Mouse (Mus musculus) neural tube, embryonic 11.5 days (tissue): ENCODE measurements around the gene Zfp646. TPM values are rescaled to one million over a fixed set of nuclear protein-coding genes. Genes with fewer than 3 reads are reported as not detected.
A peak's percentile ranks its signal among the peaks of the same experiment; 100 is the strongest.

Experiments used
- ATAC-seq: fragments of 200-750 bp; cut with Nextera tagmentation; 2 replicates; pipeline ENCODE4 v1.8.0; 2017; ENCODE audit warnings: moderate number of reproducible peaks, mild to moderate bottlenecking, moderate TSS enrichment, moderate library complexity; ENCODE audit not compliant: insufficient read depth, low FRiP score, low TSS enrichment
- DNase-seq: peaks from one replicate; pipeline ENCODE4 v3.0.0-alpha.2; 2015; ENCODE audit warnings: low spot score
- H3K27ac ChIP-seq: fragments of 300-500 bp; sonication (generic); 2 replicates; pipeline ENCODE4 v1.5.1; 2014; ENCODE audit warnings: low read depth, mild to moderate bottlenecking, low read length
- H3K27me3 ChIP-seq: fragments of 300-500 bp; sonication (generic); 2 replicates; pipeline ENCODE4 v1.6.1; 2014; ENCODE audit warnings: mild to moderate bottlenecking, low read length, mixed read lengths; ENCODE audit not compliant: control insufficient read depth, insufficient read depth
- H3K36me3 ChIP-seq: fragments of 300-500 bp; sonication (generic); 2 replicates; pipeline ENCODE4 v1.6.1; 2014; ENCODE audit warnings: mild to moderate bottlenecking, low read length, moderate library complexity, mixed read lengths; ENCODE audit not compliant: control insufficient read depth, insufficient read depth
- H3K4me1 ChIP-seq: fragments of 300-500 bp; sonication (generic); 2 replicates; pipeline ENCODE4 v1.6.1; 2014; ENCODE audit warnings: low read length, mixed read lengths; ENCODE audit not compliant: control insufficient read depth, insufficient read depth
- H3K4me2 ChIP-seq: fragments of 300-500 bp; sonication (generic); 2 replicates; pipeline ENCODE4 v1.6.1; 2014; ENCODE audit warnings: low read depth, mild to moderate bottlenecking, moderate library complexity
- H3K4me3 ChIP-seq: fragments of 300-500 bp; sonication (generic); 2 replicates; pipeline ENCODE4 v1.5.1; 2014; ENCODE audit warnings: low read depth, low read length
- H3K9ac ChIP-seq: fragments of 300-500 bp; sonication (generic); 2 replicates; pipeline ENCODE4 v1.6.1; 2014; ENCODE audit warnings: mild to moderate bottlenecking, low read length
- H3K9me3 ChIP-seq: fragments of 300-500 bp; sonication (generic); 2 replicates; pipeline ENCODE4 v1.6.1; 2016; ENCODE audit warnings: low read length; ENCODE audit not compliant: control insufficient read depth
- WGBS: fragments of 180-500 bp; shearing (Covaris S2); extraction: QIAGEN DNeasy Blood & Tissue Kit; methylation state at CpG from one replicate; pipeline ENCODE4 v1.1.7; 2014; 5-methylcytosine and 5-hydroxymethylcytosine counted together
- polyA plus RNA-seq: library from polyadenylated mRNA; unstranded; fragments of >200 nt; fragmentation: Nextera tagmentation; extraction: Ambion mirVana; gene quantifications from 2 replicates; pipeline ENCODE4 v1.2.1, GENCODE M21; 2014

Zfp646 gene
- polyA plus RNA-seq, 1 experiment from 2014 or later: 21.9 TPM

- ATAC-seq: no peak
- H3K27me3 ChIP-seq: peaks cover 18% of the 10 kb centered on the region
- H3K27ac ChIP-seq: no peak overlapping the region
- DNase-seq: no peak
- H3K4me2 ChIP-seq: no peak overlapping the region
- peaks cover 3% of the 10 kb centered on the region for H3K36me3 ChIP-seq
- 77% methylated on average over 5 of the region's 5 CpGs for WGBS
- no peaks in the 10 kb centered on the region for H3K9me3 ChIP-seq
- no peak overlapping the region for H3K4me3 ChIP-seq
- no peak overlapping the region for H3K9ac ChIP-seq
- no peaks in the 10 kb centered on the region for H3K4me1 ChIP-seq
These were observed 54.6 kb downstream of the Zfp646 start for GRCm38 (mm10) chr7:127930636-127931035.

DNA sequence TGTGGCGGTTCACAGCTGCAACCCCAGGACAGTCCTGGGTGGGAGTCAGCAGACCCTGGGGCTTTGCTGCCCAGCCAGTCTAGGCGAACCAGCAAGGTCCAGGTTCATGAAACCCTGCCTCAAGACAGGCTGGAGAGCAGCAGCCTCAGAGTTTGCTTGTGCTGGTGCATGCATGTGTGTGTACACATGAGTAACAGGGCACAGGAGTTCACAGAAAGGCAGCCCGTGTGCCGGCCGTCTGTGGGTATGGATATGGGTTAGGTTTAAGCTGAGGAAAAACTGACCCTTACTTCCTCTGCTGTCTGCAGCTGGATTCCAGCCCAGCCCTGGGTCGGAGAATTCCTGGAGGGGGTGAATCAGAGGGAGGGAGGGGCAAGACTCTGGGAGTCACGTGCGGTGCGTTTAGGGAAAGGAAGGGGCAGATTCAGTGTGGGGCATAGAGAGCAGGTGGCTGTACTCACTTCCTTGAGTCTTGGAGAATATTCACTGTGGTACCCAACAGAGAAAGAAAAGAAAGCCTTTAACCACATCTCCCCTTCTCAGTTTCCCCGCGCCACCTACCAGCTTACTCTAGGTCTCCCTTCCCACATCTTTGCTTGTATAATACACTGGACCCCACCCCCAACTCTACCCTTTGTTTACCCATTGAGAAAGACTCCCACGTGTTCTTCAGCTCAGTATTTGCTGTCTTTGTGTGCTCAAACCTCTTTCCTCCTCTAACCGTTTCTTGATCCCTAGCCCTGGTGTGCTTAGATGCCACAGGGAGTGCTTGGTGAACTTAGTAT, 55.5 kb downstream of the Zfp646 start:
- Histone ChIP-seq H3K27ac (no peak overlapping the region), H3K9me3 (no peaks in the 10 kb centered on the region), H3K9ac (no peak overlapping the region), H3K36me3 (no peaks in the 10 kb centered on the region; the same call in 1 of the 2 replicates), H3K4me2 (no peak overlapping the region), H3K27me3 (peaks cover 18% of the 10 kb centered on the region), H3K4me3 (no peak overlapping the region), H3K4me1 (no peaks in the 10 kb centered on the region)
- WGBS: 46% methylated on average over 13 of the region's 13 CpGs
- ATAC-seq (no peak), DNase-seq (peak; percentile 8)

DNA sequence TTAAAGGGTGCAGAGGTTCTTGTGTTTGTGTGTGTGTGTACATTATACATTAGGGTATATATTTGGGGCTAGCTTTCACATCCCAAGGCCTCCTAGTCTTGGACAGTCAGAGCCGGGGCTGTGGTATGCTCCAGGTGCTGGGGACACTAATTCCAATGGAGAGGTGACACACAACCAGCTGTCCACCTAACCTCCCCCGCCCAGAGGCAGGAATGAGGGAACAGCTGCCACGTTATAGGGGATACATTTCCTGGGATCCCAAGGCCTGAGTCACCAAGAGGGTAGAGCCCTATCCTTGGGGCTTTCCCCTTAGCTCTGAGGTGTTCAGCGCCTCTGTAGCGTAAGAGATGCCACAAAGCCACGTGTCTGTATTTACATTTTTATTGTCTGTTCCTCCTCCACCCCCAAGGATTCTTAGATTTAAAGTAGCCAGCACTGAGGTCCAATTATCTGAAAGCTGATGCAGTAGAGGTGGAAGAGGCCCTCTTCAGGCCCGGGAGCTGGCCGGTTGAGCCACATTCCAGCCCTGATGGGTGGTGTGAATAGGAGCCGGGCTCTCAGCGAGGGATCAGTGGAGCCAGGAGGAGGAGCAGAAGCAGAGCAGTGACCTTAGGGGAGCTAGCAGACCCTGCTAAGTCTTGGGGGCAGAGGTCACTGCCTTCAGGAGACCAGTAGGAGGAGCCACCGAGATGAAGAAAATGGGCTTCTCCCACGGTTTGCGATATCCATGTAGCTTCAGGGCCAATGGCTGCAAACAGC, 56.4 kb downstream of the Zfp646 start:
- H3K4me3 ChIP-seq: no peak overlapping the region
- no peaks in the 10 kb centered on the region for H3K36me3 ChIP-seq
- H3K9ac ChIP-seq: no peak overlapping the region
- ATAC-seq (no peak), DNase-seq (peak; percentile 10)
- no peak overlapping the region for H3K4me2 ChIP-seq
- H3K27me3 ChIP-seq: peaks cover 18% of the 10 kb centered on the region
- no peak overlapping the region for H3K27ac ChIP-seq
- no peaks in the 10 kb centered on the region for H3K4me1 ChIP-seq
- no peaks in the 10 kb centered on the region for H3K9me3 ChIP-seq
- 16% methylated on average over 13 of the region's 13 CpGs for WGBS

GRCm38 (mm10) chr7:127934075-127934474, 58.1 kb downstream of the Zfp646 start:
- 85% methylated on average over 5 of the region's 5 CpGs for WGBS
- Histone ChIP-seq H3K27ac (no peak overlapping the region), H3K4me3 (no peak overlapping the region), H3K36me3 (no peaks in the 10 kb centered on the region), H3K9me3 (no peaks in the 10 kb centered on the region), H3K27me3 (peaks cover 12% of the 10 kb centered on the region), H3K9ac (no peak overlapping the region), H3K4me1 (no peaks in the 10 kb centered on the region), H3K4me2 (no peak overlapping the region)
- DNase-seq (peak; percentile 4), ATAC-seq (no peak)

- Histone ChIP-seq H3K27me3 (peaks cover 3% of the 10 kb centered on the region; the same call in 1 of the 2 replicates), H3K4me1 (no peaks in the 10 kb centered on the region), H3K4me2 (peak overlapping the region; percentile 99), H3K4me3 (peak overlapping the region; percentile 74), H3K27ac (no peak overlapping the region), H3K36me3 (no peaks in the 10 kb centered on the region), H3K9me3 (no peaks in the 10 kb centered on the region), H3K9ac (peak overlapping the region; percentile 82)
- peak; percentile 88 for ATAC-seq
- 6% methylated on average over 32 of the region's 32 CpGs for WGBS
- peak; percentile 95 for DNase-seq
These were observed 59.2 kb downstream of the Zfp646 start for GRCm38 (mm10) chr7:127935028-127935722.

Other genes with a start within 250 kb of the Zfp646 start
- gene Bcl7c, start 167.3 kb upstream of the Zfp646 start, polyA plus RNA-seq: 54.5 and 55.5 TPM in 2 replicates
- gene Ctf1, start 163.5 kb upstream of the Zfp646 start, polyA plus RNA-seq: 6.0 and 8.8 TPM in 2 replicates
- gene Ctf2, start 144.1 kb upstream of the Zfp646 start, polyA plus RNA-seq: 0.18 TPM in 1 of 2 replicates, not detected in the other
- gene Fbxl19, start 131.7 kb upstream of the Zfp646 start, polyA plus RNA-seq: 6.7 and 7.7 TPM in 2 replicates
- gene Orai3, start 106.4 kb upstream of the Zfp646 start, polyA plus RNA-seq: 5.5 and 6.5 TPM in 2 replicates
- gene Setd1a, start 99.6 kb upstream of the Zfp646 start, polyA plus RNA-seq: 27.2 and 28.5 TPM in 2 replicates
- not detected in 2 replicates for gene Gm49388, start 90.6 kb upstream of the Zfp646 start, polyA plus RNA-seq
- 7.1 and 8.3 TPM in 2 replicates for gene Hsd3b7, start 75.6 kb upstream of the Zfp646 start, polyA plus RNA-seq
- 10.4 and 10.7 TPM in 2 replicates for gene Stx4a, start 51.9 kb upstream of the Zfp646 start, polyA plus RNA-seq
- gene Stx1b, start 51.7 kb upstream of the Zfp646 start, polyA plus RNA-seq: 7.8 and 8.1 TPM in 2 replicates
- gene Zfp668, start 607 bp downstream of the Zfp646 start, polyA plus RNA-seq: 26.6 and 30.6 TPM in 2 replicates
- 0.46 and 0.61 TPM in 2 replicates for gene Prss53, start 14.7 kb downstream of the Zfp646 start, polyA plus RNA-seq
- gene Gm21974, start 19.2 kb downstream of the Zfp646 start, polyA plus RNA-seq: not detected in 2 replicates
- gene Vkorc1, start 19.4 kb downstream of the Zfp646 start, polyA plus RNA-seq: 53.9 and 59.6 TPM in 2 replicates
- gene Bckdk, start 27.9 kb downstream of the Zfp646 start, polyA plus RNA-seq: 99.7 and 109 TPM in 2 replicates
- gene Kat8, start 36.3 kb downstream of the Zfp646 start, polyA plus RNA-seq: 52.3 and 56.6 TPM in 2 replicates
- 1.6 and 2.0 TPM in 2 replicates for gene Prss8, start 53.9 kb downstream of the Zfp646 start, polyA plus RNA-seq
- gene Prss36, start 70.5 kb downstream of the Zfp646 start, polyA plus RNA-seq: 11.6 and 11.7 TPM in 2 replicates
- gene Fus, start 91.2 kb downstream of the Zfp646 start, polyA plus RNA-seq: 48.1 and 51.6 TPM in 2 replicates
- gene Pycard, start 117.6 kb downstream of the Zfp646 start, polyA plus RNA-seq: 6.3 and 8.6 TPM in 2 replicates
- not detected in 2 replicates for gene Trim72, start 127.7 kb downstream of the Zfp646 start, polyA plus RNA-seq
- gene Itgam, start 186.4 kb downstream of the Zfp646 start, polyA plus RNA-seq: 0.37 and 0.64 TPM in 2 replicates
- not detected in 2 replicates for gene Gm49368, start 186.5 kb downstream of the Zfp646 start, polyA plus RNA-seq